Mouse (Mus musculus) B cell, adult 2 months (primary cell): ENCODE measurements around the gene 1700012B07Rik.
A peak's percentile ranks its signal among the peaks of the same experiment; 100 is the strongest.

ENCODE experiments used
- DNase-seq, 2 experiments: peaks; one replicate each; pipeline ENCODE4 v3.0.0; 2022

The 1700012B07Rik gene

GRCm38 (mm10) chr11:109827946-109828345, at the start of gene 1700012B07Rik:
TSS of gene 1700012B07Rik (minus strand) at chr11:109828046.
- no peak for DNase-seq

GRCm38 (mm10) chr11:109876767-109877166, 48.9 kb upstream of the 1700012B07Rik start:
- DNase-seq: no peak

- DNase-seq: peak; percentile 39 to 52
Measured at GRCm38 (mm10) chr11:109875834-109876233, 48.0 kb upstream of the 1700012B07Rik start.

DNA sequence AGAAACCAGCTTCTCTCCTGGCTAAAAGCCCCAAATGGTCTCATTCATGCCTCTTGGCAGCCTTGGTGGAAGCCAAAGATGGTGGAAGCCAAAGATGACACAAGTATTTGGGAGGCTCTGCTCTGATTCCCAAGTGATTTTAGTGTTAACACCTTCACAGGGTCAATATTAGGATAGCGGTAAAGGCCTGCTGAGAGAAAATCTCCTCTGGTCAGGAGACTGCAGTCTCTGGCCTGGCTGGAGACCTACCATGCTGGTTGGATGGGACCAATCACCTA, 47.6 kb upstream of the 1700012B07Rik start:
- no peak for DNase-seq

DNA sequence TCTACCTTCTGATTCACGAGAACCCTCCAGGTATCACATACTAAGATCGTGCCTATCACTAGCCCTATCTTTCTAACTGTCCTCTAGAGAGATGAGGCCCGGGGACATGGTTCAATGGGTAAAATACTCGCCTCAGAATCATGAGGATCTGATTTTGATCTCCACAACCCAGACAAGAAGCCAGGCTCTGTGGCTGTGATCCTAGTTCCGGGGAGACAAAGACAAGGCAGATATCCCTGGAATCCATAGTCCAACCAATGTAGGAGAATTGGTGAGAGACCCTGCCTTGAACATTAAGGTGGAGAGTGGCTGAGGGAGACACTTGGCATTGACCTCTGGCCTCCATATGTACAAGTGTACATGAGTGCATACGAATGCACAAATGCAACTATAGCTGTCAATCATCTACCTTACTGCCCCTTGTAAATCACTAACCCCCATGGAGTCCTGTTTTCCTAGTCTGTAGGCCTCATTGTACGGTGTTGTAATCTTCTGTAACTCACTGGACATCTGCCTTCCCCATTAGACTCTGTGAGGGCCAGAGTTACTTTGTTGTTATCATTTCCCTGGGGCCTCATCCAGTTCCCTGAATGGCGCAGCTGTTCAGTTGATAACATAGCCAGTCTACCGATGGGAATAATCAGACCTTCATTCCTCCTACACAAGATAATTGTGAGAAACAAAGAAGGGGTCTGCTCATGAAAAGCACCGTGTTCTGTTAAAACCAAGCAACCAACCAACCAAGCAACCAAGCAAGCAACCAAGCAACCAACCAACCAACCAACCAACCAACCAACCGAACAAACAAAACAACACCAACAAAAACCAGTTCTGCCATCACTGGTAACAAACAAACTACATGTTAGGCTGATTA, 47.0 kb upstream of the 1700012B07Rik start:
- DNase-seq: no peak

DNA sequence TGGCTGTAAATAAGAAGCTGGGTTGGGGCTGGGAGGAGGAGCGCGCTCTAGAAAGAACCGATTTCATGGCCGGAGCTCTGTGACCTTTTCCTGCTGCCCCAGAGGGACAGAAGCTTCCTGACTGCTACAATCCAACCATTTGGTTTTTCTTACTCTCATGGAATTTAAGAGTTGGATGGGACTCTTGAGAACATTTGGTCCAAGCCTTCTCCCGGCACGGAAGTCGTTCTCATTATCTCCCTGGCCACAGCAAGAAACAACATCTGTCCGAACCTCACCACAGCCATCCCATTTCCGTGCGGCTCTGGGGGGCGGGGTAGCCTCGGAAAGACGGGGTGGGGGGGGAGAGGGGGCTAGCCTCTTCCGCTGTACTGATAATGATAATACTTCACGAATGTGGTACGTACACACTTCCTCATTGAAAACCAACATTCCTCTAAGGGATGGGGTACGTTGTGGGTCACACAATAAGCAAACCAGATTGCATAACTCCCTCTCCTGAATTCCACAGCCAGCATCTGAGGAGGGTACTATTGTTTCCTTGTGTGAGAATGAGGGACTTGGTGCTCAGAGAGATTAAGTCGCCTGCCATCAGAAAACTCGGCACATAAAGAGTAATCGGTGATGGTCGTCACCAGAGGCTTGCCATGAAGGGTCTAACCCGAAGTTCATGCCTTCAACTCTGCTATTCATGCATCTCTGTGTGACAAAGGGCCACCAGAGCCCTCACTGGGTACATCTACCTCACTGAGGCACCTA, 46.2 kb upstream of the 1700012B07Rik start:
- no peak for DNase-seq

DNA sequence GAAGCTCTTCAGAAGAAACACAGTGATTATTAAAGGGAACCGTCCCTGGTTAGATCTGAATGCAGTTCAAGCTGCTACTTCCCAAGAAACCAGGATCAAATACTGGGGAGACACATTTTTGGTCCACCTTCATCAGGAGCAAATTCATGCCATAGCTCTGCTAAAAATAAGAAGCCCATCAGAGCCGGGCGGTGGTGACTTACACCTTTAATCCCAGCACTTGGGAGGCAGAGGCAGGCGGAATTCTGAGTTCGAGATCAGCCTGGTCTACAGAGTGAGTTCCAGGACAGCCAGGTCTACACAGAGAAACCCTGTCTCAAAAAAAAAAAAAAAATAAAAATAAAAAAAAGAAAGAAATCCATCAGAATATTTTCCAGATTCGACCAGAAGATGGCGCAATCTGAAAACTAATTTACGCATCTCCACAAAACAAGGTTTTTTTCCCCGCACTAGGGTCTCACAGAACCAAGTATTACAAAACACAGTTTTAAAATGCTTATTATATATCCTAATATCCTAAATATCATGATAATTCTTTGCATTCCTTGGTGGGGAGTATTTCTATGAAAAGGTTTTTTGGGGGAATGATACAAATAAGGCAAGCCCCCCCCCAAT, 45.4 kb upstream of the 1700012B07Rik start:
- peak; percentile 9 to 21 for DNase-seq

DNA sequence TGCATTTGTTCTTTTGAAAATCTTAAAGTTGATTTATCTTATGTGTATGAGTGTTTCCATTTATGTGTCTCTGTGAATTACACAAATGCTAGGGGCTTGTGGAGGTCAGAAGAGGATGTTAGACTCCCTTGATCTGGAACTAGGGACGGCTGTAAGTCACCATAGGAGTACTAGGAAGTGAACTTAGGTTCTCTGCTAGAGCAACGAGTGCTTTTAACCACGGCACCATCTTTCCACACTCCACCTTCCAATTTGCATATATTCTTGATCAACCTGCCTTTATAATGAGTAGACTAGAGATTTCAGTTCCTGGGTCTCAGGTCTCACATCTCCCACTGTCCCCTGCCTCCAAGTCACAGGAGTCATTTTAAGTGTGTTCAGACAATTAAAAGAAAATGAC, 44.8 kb upstream of the 1700012B07Rik start:
- no peak for DNase-seq

GRCm38 (mm10) chr11:109872056-109872455, 44.2 kb upstream of the 1700012B07Rik start:
- DNase-seq: no peak

- DNase-seq: no peak
Measured at GRCm38 (mm10) chr11:109867861-109868260, 40.0 kb upstream of the 1700012B07Rik start.

GRCm38 (mm10) chr11:109866537-109867160, 38.8 kb upstream of the 1700012B07Rik start:
- DNase-seq: no peak

- no peak for DNase-seq
Measured at GRCm38 (mm10) chr11:109865526-109865925, 37.7 kb upstream of the 1700012B07Rik start.

DNA sequence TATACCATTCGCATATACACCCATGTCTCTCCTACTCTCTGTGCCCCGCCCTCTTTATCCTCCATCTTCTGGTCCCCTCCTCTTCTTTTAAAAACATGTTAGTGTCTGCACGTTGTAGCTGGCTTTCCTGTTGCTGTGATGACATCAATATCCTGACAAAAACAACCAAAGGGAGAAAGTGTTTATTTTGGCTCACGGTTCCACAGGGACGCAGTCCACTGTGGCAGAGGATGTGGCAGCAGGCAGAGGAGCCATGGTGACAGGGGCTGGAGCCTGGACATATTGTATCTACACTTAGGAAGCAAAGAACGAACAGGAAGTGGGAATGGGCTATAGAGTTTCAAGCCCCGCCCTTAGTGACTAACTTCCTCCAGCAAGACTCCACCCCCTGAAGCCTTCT, 36.1 kb upstream of the 1700012B07Rik start:
- DNase-seq: no peak

- peak; percentile 60 to 63 for DNase-seq
Measured at GRCm38 (mm10) chr11:109863194-109863746, 35.4 kb upstream of the 1700012B07Rik start.

DNA sequence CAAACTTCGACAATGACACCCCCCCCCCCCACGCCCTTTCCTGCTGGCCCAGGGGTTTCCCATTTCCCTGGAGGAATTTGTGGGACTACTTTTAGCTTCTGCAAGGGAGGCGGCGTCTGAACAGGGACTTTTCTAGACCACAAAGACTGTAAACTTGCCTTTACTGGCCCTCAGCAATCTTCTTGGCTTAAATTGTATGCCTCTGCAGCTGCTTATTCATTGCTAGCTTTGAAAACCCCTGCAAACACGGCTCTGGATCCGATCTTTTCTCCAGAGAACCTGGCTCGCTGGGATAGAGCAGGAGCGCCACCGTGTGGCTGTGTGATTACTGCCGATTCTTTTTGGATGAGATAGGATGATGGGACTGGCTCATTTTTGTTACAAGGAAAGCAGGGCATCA, 32.7 kb upstream of the 1700012B07Rik start:
- DNase-seq: peak; percentile 80 to 83

DNA sequence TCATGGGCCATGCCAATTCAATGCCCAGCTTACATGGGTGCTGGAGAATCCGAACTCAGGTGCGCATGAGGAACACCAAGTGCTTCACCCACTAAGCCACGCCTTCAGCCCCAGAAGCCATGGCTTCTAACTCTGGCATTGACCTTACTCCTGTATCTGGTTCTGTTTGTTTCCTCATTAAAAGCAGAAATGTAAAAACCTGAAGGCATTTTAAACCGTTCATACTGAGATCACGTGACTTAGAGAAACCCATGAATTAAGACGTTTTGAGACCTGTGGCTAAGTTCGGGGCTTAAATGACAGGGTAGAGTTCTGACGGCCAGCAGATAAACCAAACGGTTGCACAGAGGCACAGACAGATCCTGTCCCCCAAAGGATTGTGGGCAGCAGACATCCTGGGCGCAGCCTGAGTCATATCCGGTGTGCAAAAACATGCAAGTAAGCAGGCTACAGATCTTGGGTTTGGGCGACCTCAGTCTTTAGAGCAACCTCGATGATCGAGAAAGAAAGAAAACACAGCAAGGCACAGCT, 32.2 kb upstream of the 1700012B07Rik start:
- peak; percentile 58 to 66 for DNase-seq

DNA sequence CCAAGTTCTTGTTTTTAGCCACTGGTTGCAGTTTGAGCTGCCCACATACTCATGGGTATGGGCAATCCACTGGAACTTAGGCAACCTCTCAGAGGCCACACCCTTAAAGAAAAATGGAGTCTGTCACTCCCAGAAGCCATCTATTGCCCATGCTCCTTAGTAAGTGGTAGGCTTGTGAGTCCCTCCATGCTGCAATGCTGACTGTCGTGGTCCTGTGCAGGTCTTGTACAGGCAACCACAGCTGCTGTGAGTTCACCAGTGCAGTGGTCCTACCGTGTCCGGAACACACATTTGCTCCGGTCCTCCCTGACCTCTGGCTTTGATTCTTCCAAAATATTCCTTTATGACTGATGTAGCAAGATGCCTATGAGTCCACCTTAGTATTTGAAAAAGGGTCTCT, 31.6 kb upstream of the 1700012B07Rik start:
- no peak for DNase-seq

GRCm38 (mm10) chr11:109857086-109857485, 29.2 kb upstream of the 1700012B07Rik start:
- no peak for DNase-seq

GRCm38 (mm10) chr11:109854056-109854455, 26.2 kb upstream of the 1700012B07Rik start:
- DNase-seq: no peak

DNA sequence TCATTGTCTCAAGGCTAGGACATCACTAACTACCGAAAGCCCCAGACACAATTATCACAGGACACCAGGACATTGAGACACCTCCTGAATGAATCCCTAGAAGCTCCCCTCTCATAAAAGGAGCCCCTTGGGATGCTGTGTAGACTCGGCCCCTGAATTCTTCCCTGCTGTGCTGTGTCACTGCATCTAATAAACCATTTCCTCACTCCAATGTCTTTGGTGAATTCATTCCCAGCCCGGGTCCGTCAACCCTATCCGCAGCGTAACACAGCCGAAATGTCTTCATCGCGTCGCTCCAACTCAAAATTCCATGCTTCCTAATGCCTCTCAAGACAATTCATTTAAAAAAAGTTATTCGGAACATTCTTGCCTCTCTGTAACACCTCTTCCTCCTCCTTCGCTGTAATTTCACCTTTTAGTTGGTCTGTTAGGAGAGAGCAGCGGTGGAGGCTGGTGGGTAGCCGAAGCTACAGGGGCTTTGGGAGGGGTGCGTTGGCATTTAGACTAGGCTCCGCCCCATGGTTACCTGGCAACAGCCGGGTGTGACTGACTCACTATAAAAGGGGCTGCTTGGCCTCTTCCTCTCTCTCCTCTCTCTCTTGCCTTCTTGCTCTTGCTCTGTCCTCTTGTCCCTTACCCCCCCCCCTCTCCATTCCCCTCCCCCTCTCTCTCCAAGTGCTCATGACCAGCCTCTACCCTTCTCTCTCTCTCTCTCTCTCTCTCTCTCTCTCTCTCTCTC, 25.6 kb upstream of the 1700012B07Rik start:
- no peak for DNase-seq

DNA sequence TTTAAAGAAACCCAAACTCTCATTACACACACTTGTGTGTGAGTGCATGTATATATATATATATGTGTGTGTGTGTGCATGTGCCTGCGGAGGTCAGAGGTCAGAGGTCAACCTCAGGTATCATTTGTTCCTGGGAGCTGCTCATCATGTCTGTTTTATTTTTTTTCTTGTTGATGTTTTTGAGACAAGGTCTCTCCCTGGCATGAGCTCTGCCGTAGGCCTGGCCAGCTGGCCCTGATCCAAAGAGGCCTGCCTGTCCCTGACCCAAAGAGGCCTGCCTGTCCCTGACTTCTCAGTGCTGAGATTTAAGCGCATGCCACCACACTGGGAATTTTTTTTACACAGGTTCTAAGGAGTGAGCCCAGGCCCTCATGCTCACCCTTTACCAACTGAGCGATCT, 24.1 kb upstream of the 1700012B07Rik start:
- DNase-seq: no peak

- no peak for DNase-seq
Measured at GRCm38 (mm10) chr11:109846343-109846742, 18.5 kb upstream of the 1700012B07Rik start.
